Mouse (Mus musculus): ENCODE measurements at regions not wholly inside any gene's neighbourhood (a gene's known extent, or its start where the extent isn't known, plus 50 kb on each side); places are given as distances from the start of the nearest gene placed in this dataset.

GRCm38 (mm10) chr7:63811816-63812215 is 104.8 kb upstream of the E030018B13Rik start:
- DNase-seq (ENCODE audit: low spot score), result no peak

- DNase-seq (ENCODE audit: low spot score), result no peak
These were observed 101.1 kb upstream of the E030018B13Rik start for GRCm38 (mm10) chr7:63815531-63815930.

GRCm38 (mm10) chr7:63816056-63816941 is 100.4 kb upstream of the E030018B13Rik start:
- no peak for DNase-seq (ENCODE audit: low spot score)

- no peak for DNase-seq (ENCODE audit: low spot score)
These were observed 99.2 kb upstream of the E030018B13Rik start for GRCm38 (mm10) chr7:63817476-63817875.

DNA sequence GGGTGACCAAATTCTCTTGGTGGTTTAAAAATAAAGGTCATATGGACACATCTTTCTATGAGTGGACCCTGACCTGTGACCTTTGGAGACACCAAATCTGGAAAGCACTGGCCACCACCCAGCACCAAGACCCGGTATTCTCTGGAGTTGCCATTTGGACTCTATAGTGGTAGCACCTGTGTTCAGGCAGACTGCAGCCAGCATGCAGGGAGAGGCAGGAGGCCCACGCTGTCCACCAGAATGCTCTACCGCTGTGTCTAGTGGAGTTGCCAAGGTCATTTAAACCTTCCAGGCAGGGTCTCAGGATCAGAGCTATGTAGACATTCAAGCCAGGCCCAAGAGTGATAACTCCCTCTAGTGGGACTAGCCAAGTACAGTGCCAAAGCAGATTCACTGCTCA is 98.6 kb upstream of the E030018B13Rik start:
- no peak for DNase-seq (ENCODE audit: low spot score)

DNA sequence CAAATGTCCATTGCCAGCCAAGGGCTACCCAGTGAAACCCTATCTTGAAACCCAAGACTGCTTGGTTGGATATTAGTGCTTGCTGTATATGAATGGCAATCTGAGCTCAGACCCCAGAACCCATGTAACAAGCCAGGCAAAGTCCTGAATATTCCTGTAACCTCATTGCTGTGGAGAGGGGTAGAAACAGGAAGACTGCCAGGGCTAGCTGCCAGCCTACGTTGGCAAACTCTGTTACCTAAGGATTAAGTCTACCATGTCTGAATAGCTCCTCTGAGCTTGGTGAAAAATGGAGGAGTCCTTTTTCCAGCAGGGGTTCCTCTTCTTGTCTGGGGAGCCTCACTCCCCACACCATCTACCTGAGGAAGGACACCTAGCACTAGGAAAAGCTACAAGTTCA is 96.4 kb upstream of the E030018B13Rik start:
- no peak for DNase-seq (ENCODE audit: low spot score)

DNA sequence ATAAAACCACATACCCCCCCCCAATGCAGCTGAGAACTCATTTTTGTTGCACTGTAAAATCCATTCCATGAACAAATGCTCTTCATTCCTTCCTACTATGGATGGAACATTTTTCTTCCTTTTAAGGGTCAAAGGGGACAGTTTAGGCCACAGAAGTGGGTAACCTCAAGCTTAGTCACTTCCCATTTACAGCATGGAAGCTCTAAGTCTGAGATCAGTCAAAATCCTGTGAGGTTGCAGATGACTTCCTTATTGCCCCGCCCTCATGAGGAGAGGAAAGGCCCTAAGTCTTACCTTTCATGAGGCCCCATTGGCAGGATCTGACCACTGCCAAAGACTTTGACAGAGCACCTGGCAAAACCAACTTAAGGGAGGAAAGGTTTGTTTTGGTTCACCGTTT is 94.7 kb upstream of the E030018B13Rik start:
- DNase-seq (ENCODE audit: low spot score), result no peak

- peak; percentile 32 for DNase-seq (ENCODE audit: low spot score)
These were observed 92.6 kb upstream of the E030018B13Rik start for GRCm38 (mm10) chr7:63824009-63824408.

DNA sequence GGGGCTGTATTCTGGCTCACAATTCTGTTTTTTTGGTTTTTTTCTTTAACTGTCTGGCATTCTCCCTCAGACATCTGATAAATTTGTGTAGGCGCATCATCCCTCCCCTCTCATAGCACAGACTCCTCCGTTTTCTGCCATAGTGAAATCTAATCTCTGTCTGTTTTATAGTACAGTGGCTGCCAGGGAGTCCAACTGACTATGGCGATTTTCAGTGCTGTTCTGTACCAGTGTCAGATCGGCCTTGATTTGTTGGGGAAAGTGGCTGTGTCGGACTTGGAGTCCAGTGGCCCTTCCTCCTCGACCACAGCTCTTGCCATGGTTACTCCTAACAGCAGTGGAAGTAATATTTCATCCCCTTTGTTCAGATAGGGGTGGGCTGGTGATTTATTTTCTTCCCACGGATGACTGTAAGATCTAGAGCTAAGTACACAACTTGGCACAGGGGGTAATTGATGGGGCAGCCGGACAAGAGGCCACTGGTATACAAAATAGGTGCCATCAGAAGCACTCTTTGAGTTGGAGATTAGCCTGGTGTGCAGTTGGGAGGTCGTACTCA is 87.2 kb upstream of the E030018B13Rik start:
- no peak for DNase-seq (ENCODE audit: low spot score)

DNA sequence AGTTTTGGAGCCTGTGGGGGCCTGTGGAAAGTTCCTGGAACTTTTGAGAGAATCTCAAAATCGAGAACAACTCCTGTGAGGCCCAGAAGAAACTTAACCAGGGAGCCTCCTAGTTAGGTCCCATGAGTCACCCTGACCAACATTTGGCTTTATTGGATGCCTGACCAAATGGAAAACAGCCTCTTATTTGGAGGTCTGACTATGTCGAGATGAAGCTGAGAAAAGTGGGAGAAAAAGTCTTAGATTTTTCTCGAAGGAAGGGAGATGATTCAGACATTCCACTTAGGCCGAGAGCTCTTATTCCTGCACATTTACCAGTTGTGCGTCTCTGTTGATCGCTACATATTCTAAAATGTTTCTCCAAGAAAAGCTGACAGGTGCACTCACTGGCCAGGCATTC is 83.0 kb upstream of the E030018B13Rik start:
- DNase-seq (ENCODE audit: low spot score), result no peak

DNA sequence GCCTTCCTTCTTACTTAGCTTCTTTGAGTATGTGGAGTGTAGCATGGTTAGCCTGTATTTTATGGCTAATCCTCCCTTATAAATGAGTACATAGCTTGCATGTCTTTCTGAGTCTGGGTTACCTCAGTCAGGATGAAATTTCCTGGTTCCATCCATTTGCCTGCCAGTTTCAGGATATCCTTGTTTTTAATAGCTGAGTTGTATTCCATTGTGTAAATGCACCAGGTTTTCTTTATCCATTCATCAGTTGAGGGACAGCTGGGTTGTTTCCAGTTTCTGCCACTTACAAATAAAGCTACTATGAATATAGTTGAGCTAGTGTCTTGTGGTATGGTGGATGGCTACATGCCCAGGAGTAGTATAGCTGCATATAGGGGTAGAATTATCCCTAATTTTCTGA is 80.7 kb upstream of the E030018B13Rik start:
- DNase-seq (ENCODE audit: low spot score), result no peak

Measured in yolk sac, embryonic 10.5 days (tissue).